Mouse (Mus musculus): ENCODE results near the gene Pgm1.

Gene Pgm1

DNA sequence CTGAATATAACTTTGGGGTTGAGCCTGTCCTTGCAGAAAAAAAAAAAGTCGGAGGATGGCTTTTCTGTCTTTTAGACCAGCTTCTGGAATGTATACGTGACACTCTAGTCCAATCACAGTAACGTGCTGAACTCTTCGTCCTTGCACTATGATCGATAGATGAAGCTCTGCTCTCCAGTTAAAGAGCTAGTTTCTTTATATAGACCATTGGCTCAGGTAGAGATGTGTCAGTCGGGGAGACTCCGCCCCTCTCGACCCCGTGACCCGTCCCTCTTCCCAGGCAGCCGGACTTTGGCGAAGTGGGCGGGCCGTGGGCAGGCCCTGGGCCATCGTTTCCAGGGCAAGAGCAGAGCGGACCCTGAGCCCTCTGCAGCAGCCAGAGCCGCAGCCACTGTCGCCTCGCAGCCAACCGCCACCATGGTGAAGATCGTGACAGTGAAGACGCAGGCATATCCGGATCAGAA, at the start of gene Pgm1:
Pgm1 (plus strand) TSS at position 266 of the 464 bp plus-strand sequence.
- peak; percentile 90 to 94 for DNase-seq

DNA sequence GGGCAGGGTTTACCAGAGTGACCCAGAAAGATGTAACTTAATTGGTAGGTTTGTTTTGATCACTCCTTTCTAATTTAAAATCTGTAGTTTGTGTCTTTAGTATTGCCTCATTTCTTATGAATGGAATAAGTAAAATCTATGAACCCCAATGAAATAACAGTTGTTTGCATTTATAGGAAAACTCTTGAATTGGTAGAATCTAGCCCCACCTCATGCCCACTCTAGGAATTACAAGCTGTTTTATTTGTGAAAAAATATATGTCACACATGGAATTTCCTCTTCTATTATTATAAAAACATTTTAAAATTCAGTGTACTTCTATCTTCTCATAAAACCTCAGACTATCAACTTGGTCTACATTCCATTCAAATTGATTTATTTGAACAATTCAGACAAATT, 47.3 kb upstream of the Pgm1 start:
- peak in 1 of 2 experiments; percentile 5 for DNase-seq

- no peak for DNase-seq
Observed at GRCm38 (mm10) chr4:99882405-99882804, 46.8 kb upstream of the Pgm1 start.

DNA sequence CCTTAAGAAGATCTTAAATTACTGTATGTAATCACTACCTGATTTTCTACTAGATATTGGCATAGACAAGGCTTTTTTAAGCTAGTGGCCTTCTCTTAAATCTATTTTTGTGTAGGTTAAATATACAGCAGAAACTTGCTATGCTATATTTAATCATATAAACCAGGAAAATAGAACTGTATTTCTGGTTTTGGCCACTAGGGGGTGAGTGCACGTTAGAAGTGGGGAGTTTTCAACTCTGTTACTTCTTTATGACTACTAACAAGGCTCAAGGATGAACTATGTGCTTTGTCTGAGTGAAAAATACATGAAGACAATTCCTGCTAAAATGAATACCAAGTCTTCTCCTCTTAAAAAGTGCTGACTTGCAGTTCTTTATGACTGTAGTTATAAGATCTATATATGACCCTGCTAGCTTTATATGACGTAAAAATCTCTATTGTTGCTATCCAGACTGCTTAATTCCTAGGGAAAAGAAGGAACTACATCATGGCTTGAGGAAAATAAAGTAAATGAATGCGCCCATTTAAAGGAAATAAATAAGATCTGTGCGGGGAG, 15.2 kb upstream of the Pgm1 start:
- DNase-seq = no peak

DNA sequence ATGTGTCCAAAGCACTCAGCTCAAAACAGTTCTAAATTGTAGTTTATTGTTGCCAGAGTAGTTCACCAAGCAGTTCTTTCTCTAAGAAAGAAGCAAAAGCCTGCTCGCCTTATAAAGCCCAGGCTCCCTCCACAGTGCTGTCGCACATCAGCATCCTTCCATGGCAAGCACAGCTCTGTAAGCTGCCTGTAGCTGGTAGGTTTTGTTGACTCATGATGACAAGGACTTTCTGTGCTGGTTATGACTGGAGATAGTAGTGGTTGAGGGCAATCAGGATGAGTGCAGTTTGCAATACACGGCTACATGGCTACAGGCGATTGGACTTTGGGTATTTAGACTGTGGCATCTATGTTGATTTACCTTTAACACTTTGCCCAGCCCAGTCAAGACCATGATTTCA, 2.8 kb upstream of the Pgm1 start:
- DNase-seq = no peak

DNA sequence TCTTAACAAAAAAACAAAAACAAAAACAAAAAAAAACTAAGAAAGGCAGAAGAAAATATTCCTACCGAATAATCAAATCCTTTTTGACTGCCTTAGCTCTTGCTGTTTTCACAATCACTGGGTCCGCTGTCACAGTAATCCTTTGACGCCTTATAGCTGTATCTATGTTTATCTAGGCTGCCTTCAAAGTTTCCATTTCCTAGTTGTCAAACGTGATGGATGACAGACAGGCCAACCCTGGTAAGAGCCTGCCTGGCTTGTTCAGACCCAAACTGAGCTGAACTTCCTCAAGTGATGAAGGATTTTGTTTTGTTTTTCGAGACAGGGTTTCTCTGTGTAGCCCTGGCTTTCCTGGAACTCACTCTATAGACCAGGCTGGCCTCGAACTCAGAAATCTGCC, 693 bp upstream of the Pgm1 start:
- DNase-seq = no peak

DNA sequence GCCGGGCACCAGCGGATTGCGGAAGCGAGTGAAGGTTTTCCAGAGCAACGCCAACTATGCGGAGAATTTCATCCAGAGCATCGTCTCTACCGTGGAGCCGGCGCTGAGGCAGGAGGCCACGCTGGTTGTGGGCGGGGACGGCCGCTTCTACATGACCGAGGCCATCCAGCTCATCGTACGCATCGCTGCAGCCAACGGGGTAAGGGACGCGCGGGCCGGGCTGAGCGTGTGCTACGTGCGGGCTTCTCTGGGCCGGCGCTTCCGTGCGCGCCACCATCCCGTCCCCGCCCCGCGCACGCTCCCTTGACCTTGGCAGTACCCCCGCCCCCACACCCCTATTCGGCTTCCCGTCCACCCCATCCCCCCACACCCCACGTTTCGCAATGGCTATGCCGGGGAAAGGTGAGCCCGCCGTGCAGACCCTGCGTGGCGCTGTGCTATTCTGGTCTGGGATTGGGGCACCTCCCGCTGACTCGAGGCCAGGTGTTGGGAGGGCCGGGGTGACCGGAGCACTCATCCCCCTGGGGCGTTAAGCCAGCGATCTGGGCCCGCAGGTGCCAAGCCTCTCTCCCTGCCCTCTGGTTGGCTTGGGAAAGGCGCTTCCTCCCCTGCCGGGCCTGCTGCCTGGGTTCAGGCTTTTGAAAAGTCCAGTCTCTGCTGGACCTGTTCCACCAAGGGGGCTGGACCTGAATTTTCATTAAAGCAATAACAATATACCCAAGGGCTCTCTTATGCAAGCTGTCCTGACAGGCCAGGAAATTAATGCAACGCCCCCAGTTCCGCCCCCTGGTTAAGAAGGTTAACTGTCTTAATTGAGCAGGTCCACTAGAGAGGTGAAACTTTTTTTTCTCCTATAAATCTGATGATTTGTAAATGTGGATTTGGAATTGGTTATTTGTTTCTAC, 651 bp downstream of the Pgm1 start, which contains the start of gene Itgb3bp:
Itgb3bp (minus strand) TSS at position 201 of the 905 bp plus-strand sequence.
- DNase-seq = peak; percentile 80 to 89

GRCm38 (mm10) chr4:99930518-99931239, 1.5 kb downstream of the Pgm1 start:
- DNase-seq = no peak

DNA sequence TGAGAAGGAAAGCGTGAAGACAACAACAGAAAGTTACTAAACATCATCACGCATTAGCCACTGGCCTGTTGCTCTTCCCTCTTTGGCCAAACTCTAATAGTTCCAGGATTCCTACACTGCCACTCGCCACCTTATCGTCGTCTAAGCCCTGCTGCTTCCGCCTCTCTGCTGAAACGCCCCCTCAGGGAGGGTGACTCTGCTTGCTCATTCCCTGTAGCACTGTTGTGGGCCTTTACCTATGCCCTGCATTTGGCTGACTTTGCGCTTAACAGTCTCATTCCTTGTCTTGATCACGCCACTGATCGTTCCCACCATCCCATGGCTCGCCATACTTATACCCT, 2.0 kb downstream of the Pgm1 start:
- no peak for DNase-seq

DNA sequence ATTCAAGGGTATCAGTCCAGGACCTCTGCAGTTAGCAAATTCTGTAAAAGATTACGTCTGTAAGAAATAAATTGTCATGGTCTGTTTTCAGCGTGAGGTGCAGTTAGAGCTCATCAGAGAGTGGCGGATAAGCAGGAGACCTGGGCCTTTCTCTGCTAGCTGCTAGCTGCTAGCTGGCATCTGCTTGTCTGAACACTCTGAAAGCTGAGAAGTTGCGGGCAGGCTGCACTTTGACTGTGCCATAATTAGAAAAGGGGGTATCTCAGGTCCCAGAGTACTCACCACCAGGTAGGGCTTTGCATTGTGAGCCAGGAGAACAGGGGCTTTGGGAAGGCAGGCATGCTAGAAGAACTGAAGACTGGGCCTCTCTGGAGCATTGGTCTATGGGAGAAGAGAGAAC, 2.6 kb downstream of the Pgm1 start:
- DNase-seq = no peak

DNA sequence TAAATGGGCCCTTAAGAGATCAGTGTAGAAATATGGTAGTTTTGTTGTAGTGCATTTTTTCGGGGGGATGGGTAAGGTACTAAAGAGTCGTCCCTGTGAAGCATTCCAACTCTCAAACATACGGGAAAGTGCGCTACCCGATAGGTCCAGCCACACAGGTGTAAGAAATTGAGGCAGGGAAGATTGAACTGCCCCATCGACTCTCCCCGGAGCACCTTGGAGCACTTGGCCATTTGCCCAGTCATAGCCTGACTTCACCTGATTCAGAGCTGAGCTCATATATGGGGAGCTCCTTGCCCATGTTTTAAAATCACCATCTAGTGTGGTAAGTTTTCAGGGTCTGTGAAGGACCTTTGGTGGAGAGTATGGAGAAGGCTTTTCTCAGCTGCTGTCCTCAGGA, 5.6 kb downstream of the Pgm1 start:
- no peak for DNase-seq

- DNase-seq = no peak
Observed at GRCm38 (mm10) chr4:99936278-99936677, 7.1 kb downstream of the Pgm1 start.

- DNase-seq = peak; percentile 14 to 27
Observed at GRCm38 (mm10) chr4:99939711-99940505, 10.7 kb downstream of the Pgm1 start.

DNA sequence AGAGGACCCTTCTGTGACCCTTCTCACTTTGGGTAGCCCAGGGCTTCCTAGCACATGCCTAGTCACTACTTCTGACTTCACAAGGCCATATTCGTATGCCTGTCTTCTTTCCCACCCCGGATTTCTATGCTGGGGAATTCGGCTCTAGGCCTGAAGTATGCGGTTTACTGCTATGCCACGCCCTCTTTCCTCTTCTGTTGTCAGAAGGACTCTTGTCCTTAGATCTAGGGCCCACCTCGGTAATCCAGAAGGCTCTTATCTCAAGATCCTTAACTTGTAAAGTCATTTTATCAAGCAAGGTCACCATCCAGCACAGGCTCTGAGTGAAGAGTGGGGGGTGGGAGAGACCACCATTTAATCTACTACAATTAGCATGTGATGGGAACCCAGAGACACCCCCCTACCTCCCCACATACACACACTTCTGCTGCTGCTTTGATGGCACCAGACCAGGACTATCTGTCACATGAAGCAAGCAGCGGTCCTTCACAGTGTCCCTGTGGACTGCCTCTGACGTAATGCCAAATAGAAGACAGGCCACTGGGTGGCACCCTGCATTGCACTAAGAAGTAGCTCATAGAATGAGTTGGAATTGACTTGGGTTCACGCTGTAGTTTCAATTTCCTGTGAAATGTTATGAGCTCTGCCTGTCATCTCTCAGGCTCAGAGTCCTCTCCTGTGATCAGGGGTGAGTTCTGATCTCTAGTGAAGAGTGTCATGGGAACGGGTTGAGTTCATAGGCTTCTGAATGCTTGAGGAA, 12.6 kb downstream of the Pgm1 start:
- peak; percentile 27 to 39 for DNase-seq

DNA sequence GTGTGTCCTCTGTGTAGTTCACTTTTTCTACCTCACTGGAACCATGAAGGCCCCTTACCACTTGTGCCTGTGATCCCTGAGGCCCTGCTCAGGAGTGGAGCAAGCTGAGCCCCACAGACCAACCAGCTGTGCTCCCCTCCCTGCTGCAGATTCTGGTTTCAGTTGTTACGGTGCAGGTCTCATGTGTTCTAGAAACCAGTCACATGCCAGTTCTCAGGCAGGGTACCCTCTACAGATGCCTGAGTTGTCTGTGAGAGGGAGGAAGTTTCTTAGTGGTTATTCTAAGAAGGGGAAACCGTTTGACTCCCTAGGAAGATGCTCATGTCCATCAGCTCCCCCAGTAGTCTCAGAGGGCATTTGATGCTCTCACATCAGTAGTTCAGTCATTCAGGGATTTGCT, 15.4 kb downstream of the Pgm1 start:
- no peak for DNase-seq

- no peak for DNase-seq
Observed at GRCm38 (mm10) chr4:99945011-99945410, 15.8 kb downstream of the Pgm1 start.

DNA sequence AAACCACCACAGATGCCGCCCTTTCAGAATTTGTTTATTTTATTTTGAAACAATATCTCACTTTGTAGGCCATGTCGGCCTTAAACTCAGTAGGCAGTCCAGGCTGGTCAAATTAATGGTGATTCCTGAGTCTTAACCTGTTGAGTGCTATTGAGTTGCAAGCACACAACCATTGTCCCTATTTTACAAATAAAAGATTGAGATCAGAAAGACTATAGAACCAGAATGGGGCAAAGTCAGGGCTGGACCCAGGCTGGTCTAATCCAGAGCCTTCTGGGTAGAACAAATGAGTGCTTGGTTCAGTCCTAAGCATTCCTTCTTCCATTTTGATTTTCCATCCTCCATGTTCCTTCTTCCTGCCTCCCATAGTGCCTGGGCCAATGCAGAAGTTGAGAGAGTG, 17.3 kb downstream of the Pgm1 start:
- DNase-seq = no peak

DNA sequence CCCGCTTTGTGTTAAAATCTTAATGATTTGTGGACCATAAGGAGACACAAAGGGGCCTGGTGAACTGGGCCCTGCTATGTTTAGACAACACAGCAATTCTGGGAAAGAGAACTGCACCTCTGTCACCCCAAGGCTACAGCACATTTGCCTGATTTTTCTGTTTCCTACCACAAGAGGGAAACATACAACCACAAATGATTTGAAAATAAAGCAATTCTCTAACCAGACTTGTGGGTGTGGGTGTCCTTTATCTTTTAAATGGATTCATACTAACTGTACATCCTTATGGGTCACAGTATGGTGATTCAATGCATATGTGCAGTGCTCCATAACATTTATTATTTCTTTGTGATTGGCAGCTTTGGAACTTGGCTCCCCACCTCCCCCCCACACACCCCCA, 18.0 kb downstream of the Pgm1 start:
- no peak for DNase-seq

DNA sequence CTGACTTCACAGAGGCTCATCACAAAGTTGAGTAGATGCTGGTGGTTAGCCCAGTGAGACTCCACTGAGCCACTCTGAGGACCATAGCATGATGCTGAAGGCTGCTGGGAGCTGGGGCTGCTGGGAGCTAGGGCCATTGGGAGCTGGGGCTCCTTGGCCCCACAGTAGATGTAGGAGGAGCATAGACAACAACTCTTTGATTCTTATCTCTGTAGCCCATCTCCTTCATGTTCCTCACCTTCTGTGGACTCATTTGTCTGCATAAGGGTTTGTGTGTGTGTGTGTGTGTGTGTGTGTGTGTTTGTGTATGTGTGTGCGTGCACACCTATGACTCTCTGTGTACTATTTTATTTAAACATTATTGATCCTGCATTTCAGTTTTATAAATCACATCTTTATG, 18.7 kb downstream of the Pgm1 start:
- no peak for DNase-seq

DNA sequence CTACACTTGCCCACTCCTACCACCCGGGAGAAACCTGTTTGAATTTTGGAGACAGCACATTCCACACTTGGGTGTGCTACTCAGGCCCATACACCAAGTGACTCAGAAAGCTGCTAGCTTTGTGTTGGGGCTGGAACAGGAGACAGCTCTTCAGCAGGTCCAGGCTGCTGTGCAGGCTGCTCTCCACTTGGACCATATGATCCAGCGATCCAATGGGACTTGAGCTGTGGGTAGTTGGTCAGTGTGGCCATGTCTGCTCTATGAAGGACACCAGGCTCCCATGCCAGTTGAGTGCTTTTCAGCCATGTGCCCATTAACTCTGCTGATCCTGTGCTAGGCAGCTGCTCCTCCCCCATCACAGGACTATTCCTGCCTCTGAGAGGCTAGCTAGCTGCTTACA, 24.7 kb downstream of the Pgm1 start:
- DNase-seq = no peak

- DNase-seq = no peak
Observed at GRCm38 (mm10) chr4:99955396-99955795, 26.2 kb downstream of the Pgm1 start.

GRCm38 (mm10) chr4:99957186-99957585, 28.0 kb downstream of the Pgm1 start:
- DNase-seq = no peak

Measured in kidney, postnatal 4 days (tissue).